Comparison of ENCODE assay signal across 7 mouse cellular contexts in genomic region chr1:178600851-178601569, GRCm38 (mm10).
DNase-seq lines count a peak whose midpoint lies in the region; ATAC-seq and TF ChIP-seq lines count a peak whose summit lies in the region.

No protein-coding gene starts in this region.

- no peak overlapping the region for H3K4me3 ChIP-seq in midbrain, embryonic 16.5 days (ENCODE audit: low read depth, low read length)
- no peak overlapping the region for H3K4me3 ChIP-seq in midbrain, embryonic 11.5 days (ENCODE audit: low read depth, low read length)
- H3K4me3 ChIP-seq in cerebellum, adult 2 months (replicated peaks; ENCODE audit: insufficient read depth, low read depth, low read length) = no peak overlapping the region
- H3K4me3 ChIP-seq in kidney, embryonic 16.5 days (ENCODE audit: low read length) = no peak overlapping the region
- no peak overlapping the region for H3K4me3 ChIP-seq in stomach, postnatal 0 days (ENCODE audit: low read depth, low read length)

- H3K9ac ChIP-seq in midbrain, embryonic 16.5 days (ENCODE audit: low read depth, low read length) = no peak overlapping the region
- H3K9ac ChIP-seq in midbrain, embryonic 11.5 days (ENCODE audit: low read length) = no peak overlapping the region
- no peak overlapping the region for H3K9ac ChIP-seq in kidney, embryonic 16.5 days (replicated peaks; ENCODE audit: low read length)
- H3K9ac ChIP-seq in stomach, postnatal 0 days (ENCODE audit: low read length) = no peak overlapping the region

- H3K4me1 ChIP-seq in midbrain, embryonic 16.5 days (ENCODE audit: control insufficient read depth, insufficient read depth, low read length) = no peaks in the 10 kb centered on the region
- H3K4me1 ChIP-seq in midbrain, embryonic 11.5 days (ENCODE audit: control insufficient read depth, insufficient read depth, low read length) = no peaks in the 10 kb centered on the region
- H3K4me1 ChIP-seq in cerebellum, adult 2 months (ENCODE audit: control insufficient read depth, insufficient read depth, low read length) = peaks cover 15% of the 10 kb centered on the region
- H3K4me1 ChIP-seq in kidney, embryonic 16.5 days (ENCODE audit: insufficient read depth, low read length) = peaks cover 15% of the 10 kb centered on the region
- no peaks in the 10 kb centered on the region for H3K4me1 ChIP-seq in stomach, postnatal 0 days (replicated peaks; ENCODE audit: control insufficient read depth, insufficient read depth)

- ATAC-seq in midbrain, embryonic 16.5 days = 0 out of 2 replicates have a peak, but pooled peaks have one; percentile 42
- ATAC-seq in midbrain, embryonic 11.5 days (ENCODE audit: low FRiP score) = no peak
- peak; percentile 53 for ATAC-seq in kidney, embryonic 16.5 days (ENCODE audit: low FRiP score, low TSS enrichment)
- ATAC-seq in stomach, postnatal 0 days (ENCODE audit: low FRiP score, low TSS enrichment) = peak; percentile 83

- no peaks in the 10 kb centered on the region for H3K9me3 ChIP-seq in midbrain, embryonic 16.5 days (replicated peaks; ENCODE audit: control insufficient read depth, low read length, poor library complexity, severe bottlenecking)
- H3K9me3 ChIP-seq in midbrain, embryonic 11.5 days (ENCODE audit: control insufficient read depth, low read length) = no peaks in the 10 kb centered on the region; the same call in 1 of the 2 replicates
- H3K9me3 ChIP-seq in kidney, embryonic 16.5 days (ENCODE audit: low read length) = peaks cover 4% of the 10 kb centered on the region; the same call in 1 of the 2 replicates
- H3K9me3 ChIP-seq in stomach, postnatal 0 days (ENCODE audit: control insufficient read depth, low read length) = no peaks in the 10 kb centered on the region

- H3K27me3 ChIP-seq in midbrain, embryonic 16.5 days (ENCODE audit: control insufficient read depth, insufficient read depth, low read depth, low read length) = no peaks in the 10 kb centered on the region
- no peaks in the 10 kb centered on the region for H3K27me3 ChIP-seq in midbrain, embryonic 11.5 days (ENCODE audit: control insufficient read depth, insufficient read depth, low read length)
- H3K27me3 ChIP-seq in cerebellum, adult 2 months (ENCODE audit: control insufficient read depth, insufficient read depth, low read length) = no peaks in the 10 kb centered on the region
- H3K27me3 ChIP-seq in kidney, embryonic 16.5 days (ENCODE audit: insufficient read depth, low read length) = no peaks in the 10 kb centered on the region
- H3K27me3 ChIP-seq in stomach, postnatal 0 days (ENCODE audit: control insufficient read depth, insufficient read depth, low read length) = no peaks in the 10 kb centered on the region

- WGBS in midbrain, embryonic 16.5 days = 89% methylated on average over 15 of the region's 15 CpGs
- WGBS in midbrain, embryonic 11.5 days = 90% methylated on average over 15 of the region's 15 CpGs
- WGBS in cerebellum, adult 2 months = 38% methylated on average over 15 of the region's 15 CpGs
- 70% methylated on average over 15 of the region's 15 CpGs for WGBS in kidney, embryonic 16.5 days
- 73% methylated on average over 15 of the region's 15 CpGs for WGBS in stomach, postnatal 0 days

- no peak overlapping the region for H3K27ac ChIP-seq in midbrain, embryonic 16.5 days (ENCODE audit: low read length)
- H3K27ac ChIP-seq in midbrain, embryonic 11.5 days (ENCODE audit: low read depth, low read length) = no peak overlapping the region
- H3K27ac ChIP-seq in cerebellum, adult 2 months (ENCODE audit: insufficient read depth, low read length) = no peak overlapping the region
- H3K27ac ChIP-seq in kidney, embryonic 16.5 days (ENCODE audit: low read length) = no peak overlapping the region
- no peak overlapping the region for H3K27ac ChIP-seq in stomach, postnatal 0 days (replicated peaks)

- H3K4me2 ChIP-seq in midbrain, embryonic 16.5 days (ENCODE audit: low read length) = no peak overlapping the region
- no peak overlapping the region for H3K4me2 ChIP-seq in midbrain, embryonic 11.5 days
- no peak overlapping the region for H3K4me2 ChIP-seq in kidney, embryonic 16.5 days (replicated peaks; ENCODE audit: low read depth, low read length)
- no peak overlapping the region for H3K4me2 ChIP-seq in stomach, postnatal 0 days (replicated peaks; ENCODE audit: low read depth)

- no peaks in the 10 kb centered on the region for H3K36me3 ChIP-seq in midbrain, embryonic 16.5 days (ENCODE audit: control insufficient read depth, insufficient read depth, low read length)
- H3K36me3 ChIP-seq in midbrain, embryonic 11.5 days (ENCODE audit: control insufficient read depth, insufficient read depth, low read length) = no peaks in the 10 kb centered on the region
- no peaks in the 10 kb centered on the region for H3K36me3 ChIP-seq in kidney, embryonic 16.5 days (ENCODE audit: insufficient read depth, low read length)
- no peaks in the 10 kb centered on the region for H3K36me3 ChIP-seq in stomach, postnatal 0 days (ENCODE audit: control insufficient read depth, insufficient read depth, low read length)

- no peak for TF ChIP-seq POLR2A in cerebellum, adult 2 months (IDR thresholded peaks at IDR 0.05; ENCODE audit: borderline replicate concordance, insufficient read depth, low read length)

- TF ChIP-seq CTCF in cerebellum, adult 2 months (IDR thresholded peaks at IDR 0.05; ENCODE audit: borderline replicate concordance, insufficient read depth, low read depth, low read length) = no peak
- no peak for TF ChIP-seq CTCF in stomach, postnatal 0 days (IDR thresholded peaks at IDR 0.05; ENCODE audit: low read depth)

- no peak for TF ChIP-seq EP300 in stomach, postnatal 0 days (optimal IDR thresholded peaks at IDR 0.05)

- DNase-seq in midbrain, embryonic 11.5 days (ENCODE audit: low spot score, missing footprints) = no peak
- DNase-seq in cerebellum, adult 2 months = peak; percentile 65 to 69
- peak; percentile 36 for DNase-seq in stomach, postnatal 0 days (ENCODE audit: low spot score)
- DNase-seq in spleen, postnatal 10 days (ENCODE audit: low spot score in 2 of 2) = no peak
- DNase-seq in spleen, adult 12 weeks (ENCODE audit: low spot score) = no peak

Comparison
In these comparisons a context has a peak if more than half of its experiments do, and no peak if none do; other contexts are left out.
1. DNase-seq: peak in cerebellum, adult 2 months (2 of 2) and stomach, postnatal 0 days (single experiment); none in midbrain, embryonic 11.5 days (single experiment), spleen, postnatal 10 days (0 of 2) and spleen, adult 12 weeks (single experiment).